Mouse (Mus musculus): Measurements from ENCODE around the gene Car5a. TPM values are rescaled to one million over a fixed set of nuclear protein-coding genes. Genes with fewer than 3 reads are reported as not detected.

The Car5a gene
- total and polyA plus RNA-seq, 2 experiments from 2014 or later: 0.52 TPM; not detected in 1

GRCm38 (mm10) chr8:121904999-121905398, 39.7 kb downstream of the Car5a start:
- Histone ChIP-seq H3K4me3 (ENCODE audit: low read depth, low read length) (peak overlapping the region; percentile 60), H3K27me3 (ENCODE audit: insufficient read depth, low read length) (no peaks in the 10 kb centered on the region), H3K27ac (ENCODE audit: low read depth, low read length) (no peak overlapping the region), H3K9me3 (ENCODE audit: low read length) (no peaks in the 10 kb centered on the region), H3K9ac (0 out of 2 replicates have a peak overlapping the region, but pooled peaks have one; percentile 0), H3K4me2 (ENCODE audit: low read depth) (peak overlapping the region; percentile 89), H3K36me3 (ENCODE audit: insufficient read depth) (no peaks in the 10 kb centered on the region), H3K4me1 (ENCODE audit: insufficient read depth) (peaks cover 14% of the 10 kb centered on the region)
- ATAC-seq: no peak
- no peak for DNase-seq
- no peak for TF ChIP-seq CTCF (IDR thresholded peaks at IDR 0.05; ENCODE audit: low read depth)
- WGBS: 85% methylated on average over 9 of the region's 9 CpGs

DNA sequence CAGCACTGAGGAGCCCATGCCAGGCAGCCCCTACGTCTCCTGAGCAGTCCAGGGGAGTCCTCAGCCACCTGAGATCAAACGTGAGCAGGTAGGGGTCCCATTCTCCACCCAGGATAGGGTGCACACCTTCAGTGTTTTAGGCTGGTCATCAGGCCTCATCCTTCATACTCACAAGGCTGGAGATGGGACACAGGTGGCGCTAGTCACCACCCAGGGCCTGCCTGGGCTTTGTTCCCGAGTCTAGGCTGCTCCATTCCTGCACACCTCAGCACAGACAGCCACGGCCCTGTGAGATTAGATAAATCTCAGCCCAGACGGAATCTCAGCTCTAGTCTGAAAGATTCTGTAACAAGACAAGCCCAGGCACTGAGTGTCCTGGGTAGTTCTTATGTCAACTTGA, 40.7 kb downstream of the Car5a start:
- DNase-seq (no peak), ATAC-seq (no peak)
- no peaks in the 10 kb centered on the region for H3K27me3 ChIP-seq (ENCODE audit: insufficient read depth, low read length)
- H3K9me3 ChIP-seq (ENCODE audit: low read length): no peaks in the 10 kb centered on the region
- peak overlapping the region; percentile 2; the same call in 1 of the 2 replicates for H3K4me3 ChIP-seq (ENCODE audit: low read depth, low read length)
- no peak overlapping the region for H3K9ac ChIP-seq
- H3K27ac ChIP-seq (ENCODE audit: low read depth, low read length): no peak overlapping the region
- 0 out of 2 replicates have a peak overlapping the region, but pooled peaks have one; percentile 23 for H3K4me2 ChIP-seq (ENCODE audit: low read depth)
- 68% methylated on average over 6 of the region's 6 CpGs for WGBS
- peaks cover 14% of the 10 kb centered on the region for H3K4me1 ChIP-seq (ENCODE audit: insufficient read depth)
- no peak for TF ChIP-seq CTCF (IDR thresholded peaks at IDR 0.05; ENCODE audit: low read depth)
- H3K36me3 ChIP-seq (ENCODE audit: insufficient read depth): no peaks in the 10 kb centered on the region

- H3K27me3 ChIP-seq (ENCODE audit: insufficient read depth, low read length): no peaks in the 10 kb centered on the region
- H3K36me3 ChIP-seq (ENCODE audit: insufficient read depth): no peaks in the 10 kb centered on the region; the same call in 1 of the 2 replicates
- WGBS: 57% methylated on average over 8 of the region's 8 CpGs
- H3K9me3 ChIP-seq (ENCODE audit: low read length): no peaks in the 10 kb centered on the region
- H3K4me1 ChIP-seq (ENCODE audit: insufficient read depth): peaks cover 28% of the 10 kb centered on the region
- no peak for TF ChIP-seq CTCF (IDR thresholded peaks at IDR 0.05; ENCODE audit: low read depth)
- H3K4me2 ChIP-seq (ENCODE audit: low read depth): peak overlapping the region; percentile 19; the same call in 1 of the 2 replicates
- H3K9ac ChIP-seq: no peak overlapping the region
- H3K4me3 ChIP-seq (ENCODE audit: low read depth, low read length): no peak overlapping the region
- no peak overlapping the region for H3K27ac ChIP-seq (ENCODE audit: low read depth, low read length)
- DNase-seq (no peak), ATAC-seq (no peak)
Observed at GRCm38 (mm10) chr8:121901498-121902236, 43.0 kb downstream of the Car5a start.

DNA sequence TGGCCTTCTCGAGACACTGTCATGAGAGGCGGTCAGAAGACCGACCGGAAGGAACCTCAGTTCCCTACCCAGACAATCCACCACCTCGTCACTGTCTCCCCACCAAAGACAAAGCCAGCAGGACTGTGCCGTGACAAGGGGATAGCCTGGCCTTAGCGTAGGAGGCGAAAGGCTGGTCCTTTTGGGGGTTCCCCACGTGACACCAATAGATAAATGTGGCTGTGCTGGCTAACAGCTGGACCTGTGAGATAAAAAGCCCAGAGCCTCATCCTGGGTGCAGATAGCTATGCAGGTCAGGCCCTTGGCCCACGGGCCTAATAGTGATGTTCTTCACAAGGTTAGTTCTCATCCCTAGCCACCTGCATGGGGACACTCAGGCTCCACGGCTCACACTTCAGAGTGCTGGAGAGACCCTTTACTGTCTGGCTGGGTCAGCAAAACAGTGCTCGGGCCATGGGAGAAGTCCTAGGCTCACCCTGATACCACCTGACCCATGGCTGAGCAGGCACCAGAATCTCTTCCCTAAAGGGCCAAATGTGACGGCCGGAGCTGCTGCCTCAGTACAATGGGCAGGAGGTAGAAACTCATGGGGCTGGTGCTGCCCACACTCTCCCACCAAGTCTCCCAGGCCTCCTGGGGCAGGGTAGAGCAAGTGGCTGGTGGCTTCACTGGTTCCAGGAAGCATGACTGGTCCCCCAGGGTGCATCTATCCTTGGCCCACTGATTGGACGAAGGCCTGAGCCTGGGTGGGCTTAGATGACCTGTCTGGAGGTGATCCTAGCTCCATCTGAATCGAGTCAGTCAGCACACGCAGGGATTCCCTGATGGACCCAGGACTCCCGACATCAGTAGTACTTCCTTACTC, 45.3 kb downstream of the Car5a start:
- H3K4me3 ChIP-seq (ENCODE audit: low read depth, low read length): no peak overlapping the region
- peaks cover 15% of the 10 kb centered on the region for H3K36me3 ChIP-seq (ENCODE audit: insufficient read depth)
- no peak for TF ChIP-seq CTCF (IDR thresholded peaks at IDR 0.05; ENCODE audit: low read depth)
- no peak for ATAC-seq
- H3K9ac ChIP-seq: no peak overlapping the region; the same call in 1 of the 2 replicates
- peaks cover 19% of the 10 kb centered on the region for H3K4me1 ChIP-seq (ENCODE audit: insufficient read depth)
- WGBS: 66% methylated on average over 18 of the region's 18 CpGs
- peak overlapping the region; percentile 39 for H3K4me2 ChIP-seq (ENCODE audit: low read depth)
- H3K27me3 ChIP-seq (ENCODE audit: insufficient read depth, low read length): no peaks in the 10 kb centered on the region
- no peak for DNase-seq
- H3K9me3 ChIP-seq (ENCODE audit: low read length): no peaks in the 10 kb centered on the region
- 0 out of 2 replicates have a peak overlapping the region, but pooled peaks have one; percentile 87 for H3K27ac ChIP-seq (ENCODE audit: low read depth, low read length)

- ATAC-seq: peak; percentile 94
- Histone ChIP-seq H3K9me3 (ENCODE audit: low read length) (no peaks in the 10 kb centered on the region), H3K4me3 (ENCODE audit: low read depth, low read length) (0 out of 2 replicates have a peak overlapping the region, but pooled peaks have one; percentile 7), H3K4me1 (ENCODE audit: insufficient read depth) (peaks cover 19% of the 10 kb centered on the region), H3K27ac (ENCODE audit: low read depth, low read length) (peak overlapping the region; percentile 87), H3K36me3 (ENCODE audit: insufficient read depth) (peaks cover 16% of the 10 kb centered on the region), H3K4me2 (ENCODE audit: low read depth) (peak overlapping the region; percentile 39), H3K9ac (peak overlapping the region; percentile 43), H3K27me3 (ENCODE audit: insufficient read depth, low read length) (no peaks in the 10 kb centered on the region)
- peak; percentile 79 for DNase-seq
- WGBS: 7% methylated on average over 4 of the region's 4 CpGs
- TF ChIP-seq CTCF (IDR thresholded peaks at IDR 0.05; ENCODE audit: low read depth): peak; percentile 27; the same call in 1 of the 2 replicates
Observed at GRCm38 (mm10) chr8:121898401-121898931, 46.2 kb downstream of the Car5a start.

DNA sequence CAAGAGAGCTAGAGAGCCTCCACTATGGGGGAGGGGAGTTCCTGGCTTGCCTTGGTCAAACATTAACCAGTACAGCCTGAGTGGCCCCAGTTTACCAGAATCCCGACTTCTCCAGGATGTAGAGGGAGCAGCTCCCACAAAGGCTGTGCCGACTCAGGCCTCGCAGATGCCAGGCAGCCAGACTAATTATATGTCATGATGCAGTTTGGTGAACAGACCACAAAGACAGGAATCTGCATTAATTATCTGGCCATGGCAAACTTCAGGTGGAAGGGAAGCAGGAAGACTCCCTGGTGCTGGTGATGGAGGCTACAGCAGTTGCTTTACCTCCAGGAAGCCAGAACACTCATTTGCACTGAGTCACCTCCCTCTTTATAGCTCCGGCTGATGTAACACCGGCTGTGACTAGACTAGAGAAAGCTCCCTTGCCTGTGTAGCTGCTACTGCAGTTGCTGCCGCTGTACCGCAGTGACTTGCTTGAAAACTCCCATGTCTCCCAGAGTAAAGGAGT, 46.8 kb downstream of the Car5a start:
- WGBS: 10% methylated on average over 7 of the region's 7 CpGs
- Histone ChIP-seq H3K9me3 (ENCODE audit: low read length) (no peaks in the 10 kb centered on the region), H3K4me1 (ENCODE audit: insufficient read depth) (peaks cover 19% of the 10 kb centered on the region), H3K9ac (peak overlapping the region; percentile 43), H3K36me3 (ENCODE audit: insufficient read depth) (peaks cover 16% of the 10 kb centered on the region), H3K27ac (ENCODE audit: low read depth, low read length) (peak overlapping the region; percentile 87), H3K4me2 (ENCODE audit: low read depth) (peak overlapping the region; percentile 39), H3K27me3 (ENCODE audit: insufficient read depth, low read length) (no peaks in the 10 kb centered on the region), H3K4me3 (ENCODE audit: low read depth, low read length) (0 out of 2 replicates have a peak overlapping the region, but pooled peaks have one; percentile 7)
- ATAC-seq: peak; percentile 80
- DNase-seq: peak; percentile 75
- TF ChIP-seq CTCF (IDR thresholded peaks at IDR 0.05; ENCODE audit: low read depth): no peak
